Mouse (Mus musculus) liver, adult 2 months (tissue): ENCODE data around the gene Ptprg.

ENCODE experiments used
- CTCF ChIP-seq: fragments of 200-500 bp; IDR thresholded peaks from 2 replicates; pipeline ENCODE4 v1.5.1; 2011; ENCODE audit warnings: low read depth, low read length, control low read depth
- POLR2A ChIP-seq: fragments of 200-500 bp; IDR thresholded peaks from 2 replicates; pipeline ENCODE4 v1.6.1; 2011; ENCODE audit warnings: low read length, control low read depth; ENCODE audit not compliant: insufficient read depth; ENCODE audit errors: extremely low read depth

- TF ChIP-seq CTCF (no peak), POLR2A (no peak)
Measured at GRCm38 (mm10) chr14:11817236-11817635, 263.9 kb downstream of the Ptprg start.
